Mouse (Mus musculus) lung, embryonic 16.5 days (tissue): ENCODE measurements around the gene 1700066M21Rik. TPM values are rescaled to one million over a fixed set of nuclear protein-coding genes. Genes with fewer than 3 reads are reported as not detected.

Experiments used
- ATAC-seq: fragments of 200-750 bp; cut with Nextera tagmentation; 2 replicates; pipeline ENCODE4 v1.8.0; 2017; ENCODE audit warnings: low read depth, mild to moderate bottlenecking, moderate library complexity
- H3K27ac ChIP-seq: fragments of 300-500 bp; sonication (generic); 2 replicates; pipeline ENCODE4 v1.5.1; 2014; ENCODE audit warnings: mild to moderate bottlenecking, control low read depth, low read length
- H3K27me3 ChIP-seq: fragments of 300-500 bp; sonication (generic); 2 replicates; pipeline ENCODE4 v1.6.1; 2014; ENCODE audit warnings: low read depth, low read length, mixed read lengths; ENCODE audit not compliant: control insufficient read depth, insufficient read depth
- H3K36me3 ChIP-seq: fragments of 300-500 bp; sonication (generic); 2 replicates; pipeline ENCODE4 v1.6.1; 2014; ENCODE audit warnings: low read length; ENCODE audit not compliant: control insufficient read depth, insufficient read depth
- H3K4me1 ChIP-seq: fragments of 300-500 bp; sonication (generic); replicated peaks from 2 replicates; pipeline ENCODE4 v1.6.1; 2014; ENCODE audit warnings: low read length, mixed read lengths; ENCODE audit not compliant: control insufficient read depth, insufficient read depth
- H3K4me2 ChIP-seq: fragments of 300-500 bp; sonication (generic); 2 replicates; pipeline ENCODE4 v1.6.1; 2014; ENCODE audit warnings: low read depth, low read length, control low read depth
- H3K4me3 ChIP-seq: fragments of 300-500 bp; sonication (generic); 2 replicates; pipeline ENCODE4 v1.5.1; 2014; ENCODE audit warnings: mild to moderate bottlenecking, low read length, control low read depth
- H3K9ac ChIP-seq: fragments of 300-500 bp; sonication (generic); 2 replicates; pipeline ENCODE4 v1.6.1; 2014; ENCODE audit warnings: low read length, control low read depth
- H3K9me3 ChIP-seq: fragments of 300-500 bp; sonication (generic); 2 replicates; pipeline ENCODE4 v1.6.1; 2016; ENCODE audit warnings: low read length; ENCODE audit not compliant: control insufficient read depth
- WGBS: fragments of 180-500 bp; shearing (Covaris S2); extraction: QIAGEN DNeasy Blood & Tissue Kit; methylation state at CpG from one replicate; pipeline ENCODE4 v1.1.7; 2014; 5-methylcytosine and 5-hydroxymethylcytosine counted together
- polyA plus RNA-seq: library from polyadenylated mRNA; unstranded; fragments of >200 nt; fragmentation: Nextera tagmentation; extraction: Ambion mirVana; gene quantifications from 2 replicates; pipeline ENCODE4 v1.2.1, GENCODE M21; 2015

Gene 1700066M21Rik
- polyA plus RNA-seq, 1 experiment from 2014 or later: 14.1 TPM

GRCm38 (mm10) chr1:57347487-57347886, 29.9 kb upstream of the 1700066M21Rik start:
- Histone ChIP-seq H3K27ac (no peak overlapping the region), H3K4me2 (no peak overlapping the region), H3K27me3 (no peaks in the 10 kb centered on the region), H3K4me3 (no peak overlapping the region), H3K36me3 (no peaks in the 10 kb centered on the region), H3K9ac (no peak overlapping the region), H3K4me1 (no peaks in the 10 kb centered on the region), H3K9me3 (no peaks in the 10 kb centered on the region)
- no peak for ATAC-seq

GRCm38 (mm10) chr1:57351941-57352340, 25.5 kb upstream of the 1700066M21Rik start:
- ATAC-seq: no peak
- Histone ChIP-seq H3K9me3 (no peaks in the 10 kb centered on the region), H3K27me3 (no peaks in the 10 kb centered on the region), H3K27ac (no peak overlapping the region), H3K4me1 (no peaks in the 10 kb centered on the region), H3K4me2 (no peak overlapping the region), H3K36me3 (no peaks in the 10 kb centered on the region), H3K9ac (no peak overlapping the region), H3K4me3 (no peak overlapping the region)
- WGBS: 52% methylated on average over 1 of the region's 1 CpGs

- no peak overlapping the region for H3K9ac ChIP-seq
- WGBS: 86% methylated on average over 5 of the region's 5 CpGs
Observed at GRCm38 (mm10) chr1:57358546-57358945, 18.9 kb upstream of the 1700066M21Rik start.

GRCm38 (mm10) chr1:57367446-57367845, 10.0 kb upstream of the 1700066M21Rik start:
- Histone ChIP-seq H3K9ac (no peak overlapping the region), H3K27me3 (no peaks in the 10 kb centered on the region), H3K4me3 (no peak overlapping the region), H3K9me3 (no peaks in the 10 kb centered on the region), H3K27ac (no peak overlapping the region), H3K4me2 (no peak overlapping the region), H3K36me3 (no peaks in the 10 kb centered on the region), H3K4me1 (no peaks in the 10 kb centered on the region)
- 84% methylated on average over 3 of the region's 3 CpGs for WGBS
- no peak for ATAC-seq

More at GRCm38 (mm10) chr1:57358546-57358945, 18.9 kb upstream of the 1700066M21Rik start:
- ATAC-seq: no peak
- H3K4me3 ChIP-seq: no peak overlapping the region
- H3K4me2 ChIP-seq: no peak overlapping the region
- no peaks in the 10 kb centered on the region for H3K4me1 ChIP-seq
- no peak overlapping the region for H3K27ac ChIP-seq
- no peaks in the 10 kb centered on the region for H3K36me3 ChIP-seq
- no peaks in the 10 kb centered on the region for H3K27me3 ChIP-seq
- H3K9me3 ChIP-seq: no peaks in the 10 kb centered on the region

- H3K27me3 ChIP-seq: no peaks in the 10 kb centered on the region
- H3K4me1 ChIP-seq: no peaks in the 10 kb centered on the region
Observed at GRCm38 (mm10) chr1:57369111-57369510, 8.3 kb upstream of the 1700066M21Rik start.

GRCm38 (mm10) chr1:57370451-57370850, 7.0 kb upstream of the 1700066M21Rik start:
- Histone ChIP-seq H3K4me3 (no peak overlapping the region), H3K9me3 (no peaks in the 10 kb centered on the region), H3K36me3 (no peaks in the 10 kb centered on the region), H3K4me1 (no peaks in the 10 kb centered on the region), H3K27ac (no peak overlapping the region), H3K9ac (no peak overlapping the region), H3K27me3 (no peaks in the 10 kb centered on the region), H3K4me2 (no peak overlapping the region)
- 60% methylated on average over 4 of the region's 4 CpGs for WGBS
- no peak for ATAC-seq

More at GRCm38 (mm10) chr1:57369111-57369510, 8.3 kb upstream of the 1700066M21Rik start:
- 80% methylated on average over 4 of the region's 4 CpGs for WGBS
- Histone ChIP-seq H3K9ac (no peak overlapping the region), H3K36me3 (no peaks in the 10 kb centered on the region), H3K27ac (no peak overlapping the region), H3K9me3 (no peaks in the 10 kb centered on the region), H3K4me2 (no peak overlapping the region), H3K4me3 (no peak overlapping the region)
- ATAC-seq: no peak

GRCm38 (mm10) chr1:57375276-57375675, 2.1 kb upstream of the 1700066M21Rik start:
- Histone ChIP-seq H3K27ac (no peak overlapping the region), H3K4me2 (no peak overlapping the region), H3K9ac (no peak overlapping the region), H3K27me3 (no peaks in the 10 kb centered on the region), H3K4me3 (no peak overlapping the region), H3K9me3 (no peaks in the 10 kb centered on the region), H3K36me3 (no peaks in the 10 kb centered on the region), H3K4me1 (peaks cover 11% of the 10 kb centered on the region)
- no peak for ATAC-seq
- WGBS: 90% methylated on average over 2 of the region's 2 CpGs

GRCm38 (mm10) chr1:57376806-57377205, 614 bp upstream of the 1700066M21Rik start:
- ATAC-seq: no peak
- no peak overlapping the region for H3K27ac ChIP-seq
- H3K4me1 ChIP-seq: peaks cover 11% of the 10 kb centered on the region
- no peaks in the 10 kb centered on the region for H3K36me3 ChIP-seq
- peak overlapping the region; percentile 91 for H3K9ac ChIP-seq
- peak overlapping the region; percentile 90 for H3K4me3 ChIP-seq
- H3K9me3 ChIP-seq: no peaks in the 10 kb centered on the region
- WGBS: 53% methylated on average over 6 of the region's 6 CpGs
- peak overlapping the region; percentile 85 for H3K4me2 ChIP-seq
- H3K27me3 ChIP-seq: no peaks in the 10 kb centered on the region

- H3K27me3 ChIP-seq: no peaks in the 10 kb centered on the region
- no peak for ATAC-seq
- no peaks in the 10 kb centered on the region for H3K4me1 ChIP-seq
- H3K4me3 ChIP-seq: no peak overlapping the region
- H3K9me3 ChIP-seq: no peaks in the 10 kb centered on the region
- no peak overlapping the region for H3K4me2 ChIP-seq
- no peak overlapping the region for H3K27ac ChIP-seq
- peaks cover 10% of the 10 kb centered on the region; the same call in 1 of the 2 replicates for H3K36me3 ChIP-seq
- H3K9ac ChIP-seq: no peak overlapping the region
Observed at GRCm38 (mm10) chr1:57386519-57386918, 9.1 kb downstream of the 1700066M21Rik start.

- peaks cover 14% of the 10 kb centered on the region; the same call in 1 of the 2 replicates for H3K36me3 ChIP-seq
- no peak for ATAC-seq
- H3K4me3 ChIP-seq: no peak overlapping the region
- no peaks in the 10 kb centered on the region for H3K9me3 ChIP-seq
- H3K9ac ChIP-seq: no peak overlapping the region
- no peaks in the 10 kb centered on the region for H3K27me3 ChIP-seq
- H3K4me1 ChIP-seq: no peaks in the 10 kb centered on the region
- no peak overlapping the region for H3K27ac ChIP-seq
- H3K4me2 ChIP-seq: no peak overlapping the region
- 61% methylated on average over 2 of the region's 2 CpGs for WGBS
Observed at GRCm38 (mm10) chr1:57387876-57388275, 10.5 kb downstream of the 1700066M21Rik start.
